Mouse (Mus musculus) C2C12 (cell line): ENCODE results near the gene Adam33. TPM values are rescaled to one million over a fixed set of nuclear protein-coding genes. Genes with fewer than 3 reads are reported as not detected.

Experiments
- H3K27me3 ChIP-seq: one replicate; pipeline ENCODE4 v1.6.1; 2011; ENCODE audit not compliant: control insufficient read depth, insufficient read depth, insufficient read length
- H3K36me3 ChIP-seq: one replicate; pipeline ENCODE4 v1.6.1; 2011; ENCODE audit not compliant: control insufficient read depth, insufficient read depth
- H3K4me3 ChIP-seq: one replicate; pipeline ENCODE4 v1.5.1; 2011; ENCODE audit warnings: mild to moderate bottlenecking, control low read depth; ENCODE audit not compliant: poor library complexity, insufficient read depth, severe bottlenecking
- H3K79me2 ChIP-seq: one replicate; pipeline ENCODE4 v1.6.1; 2011; ENCODE audit not compliant: control insufficient read depth, insufficient read depth
- H3K79me3 ChIP-seq: one replicate; pipeline ENCODE4 v1.6.1; 2011; ENCODE audit warnings: low read depth, control low read depth
- H3ac ChIP-seq: one replicate; pipeline ENCODE3; 2011; ENCODE audit warnings: low read depth; ENCODE audit not compliant: control insufficient read depth, insufficient read length
- CEBPB ChIP-seq: IDR thresholded peaks from one replicate; pipeline ENCODE4 v1.6.1; 2011; ENCODE audit warnings: low read depth, mild to moderate bottlenecking, control low read depth, moderate library complexity
- CTCF ChIP-seq: IDR thresholded peaks from one replicate; pipeline ENCODE4 v1.5.1; 2011; ENCODE audit not compliant: control insufficient read depth, insufficient read depth, insufficient read length
- FOSL1 ChIP-seq: IDR thresholded peaks from one replicate; pipeline ENCODE4 v1.8.0; 2011; ENCODE audit warnings: mild to moderate bottlenecking, low read length; ENCODE audit not compliant: poor library complexity, insufficient read depth, severe bottlenecking
- MAX ChIP-seq: IDR thresholded peaks from one replicate; pipeline ENCODE4 v1.6.1; 2011; ENCODE audit warnings: mild to moderate bottlenecking, control low read depth
- MYOD1 ChIP-seq: IDR thresholded peaks from one replicate; pipeline ENCODE4 v1.6.1; 2011; ENCODE audit warnings: low read depth; ENCODE audit not compliant: control insufficient read depth, insufficient read length
- MYOG ChIP-seq: IDR thresholded peaks from one replicate; pipeline ENCODE4 v1.6.1; 2011; ENCODE audit not compliant: control insufficient read depth, insufficient read length; ENCODE audit errors: extremely low read depth
- USF1 ChIP-seq: IDR thresholded peaks from one replicate; pipeline ENCODE4 v1.6.1; 2011; ENCODE audit warnings: low read depth, mild to moderate bottlenecking, control low read depth, moderate library complexity
- polyA plus RNA-seq: library from polyadenylated mRNA; unstranded; fragments of >200 nt; fragmentation: generic; extraction: Trizol; gene quantifications from one replicate; pipeline ENCODE4 v1.2.1, GENCODE M21; 2012; ENCODE audit warnings: missing spikeins

Adam33 gene
- polyA plus RNA-seq, 1 experiment = not detected

DNA sequence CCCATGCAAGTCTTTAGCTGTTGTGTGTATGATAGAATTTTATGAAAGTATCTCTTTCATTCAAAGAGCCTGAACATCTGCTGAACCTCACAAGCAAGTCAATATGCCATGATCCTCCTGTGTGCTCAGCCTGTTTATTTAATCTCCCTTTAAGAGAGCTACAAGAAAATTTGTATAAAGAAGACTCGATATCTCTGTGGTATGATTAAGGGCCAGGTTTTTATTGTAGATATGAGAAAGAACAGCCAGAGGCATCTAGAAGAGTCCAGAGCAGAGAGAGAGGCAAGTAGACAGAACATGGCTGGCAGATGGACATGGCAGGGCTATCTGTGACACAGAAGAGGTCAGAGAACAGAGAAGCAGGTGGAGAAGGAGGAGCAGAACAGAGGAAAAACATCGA, 17.6 kb downstream of the Adam33 start:
- H3K36me3 ChIP-seq = no peaks in the 10 kb centered on the region
- no peaks in the 10 kb centered on the region for H3K79me2 ChIP-seq
- TF ChIP-seq USF1 = no peak
- no peak overlapping the region for H3ac ChIP-seq
- peaks cover 8% of the 10 kb centered on the region for H3K27me3 ChIP-seq
- no peak overlapping the region for H3K4me3 ChIP-seq
- no peaks in the 10 kb centered on the region for H3K79me3 ChIP-seq

DNA sequence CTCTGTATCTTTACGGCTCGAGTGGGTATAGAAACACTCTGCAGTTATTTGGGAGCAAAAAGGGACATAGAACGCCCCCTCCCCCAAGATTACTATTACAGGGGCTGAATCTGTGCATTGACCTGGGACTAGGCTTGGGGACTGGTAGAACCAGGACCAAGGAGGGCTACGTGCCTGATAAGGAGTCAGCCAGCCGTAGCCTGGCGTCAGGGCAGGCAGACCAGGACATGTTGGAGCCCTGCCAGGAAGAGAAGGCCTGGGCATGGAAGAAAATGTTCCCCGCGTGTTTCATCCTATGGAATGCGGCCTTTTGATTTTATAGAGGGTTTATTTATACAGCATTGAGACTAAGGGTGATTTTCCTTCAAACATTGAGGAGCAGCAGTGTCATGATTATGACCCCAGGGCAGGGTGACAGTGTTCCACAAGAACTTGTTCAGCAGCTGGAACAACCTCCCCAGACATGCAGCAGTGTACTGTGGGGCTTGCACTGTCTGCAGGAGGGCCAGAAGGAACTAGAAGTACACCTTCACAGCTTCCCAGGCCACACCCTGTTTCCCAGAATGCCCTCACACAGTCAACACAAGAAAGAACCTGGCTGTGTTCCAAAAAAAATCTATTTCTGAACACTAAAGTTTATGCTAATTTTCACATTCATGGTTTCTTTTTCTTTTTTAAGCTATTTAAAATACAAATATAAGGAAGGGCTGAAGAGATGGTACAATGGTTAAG, 18.5 kb downstream of the Adam33 start:
- H3ac ChIP-seq = no peak overlapping the region
- no peaks in the 10 kb centered on the region for H3K36me3 ChIP-seq
- peaks cover 12% of the 10 kb centered on the region for H3K27me3 ChIP-seq
- H3K4me3 ChIP-seq = no peak overlapping the region
- no peaks in the 10 kb centered on the region for H3K79me3 ChIP-seq
- H3K79me2 ChIP-seq = no peaks in the 10 kb centered on the region
- TF ChIP-seq CEBPB = no peak
- no peak for TF ChIP-seq MYOG
- TF ChIP-seq MYOD1 = no peak
- TF ChIP-seq MAX = no peak

DNA sequence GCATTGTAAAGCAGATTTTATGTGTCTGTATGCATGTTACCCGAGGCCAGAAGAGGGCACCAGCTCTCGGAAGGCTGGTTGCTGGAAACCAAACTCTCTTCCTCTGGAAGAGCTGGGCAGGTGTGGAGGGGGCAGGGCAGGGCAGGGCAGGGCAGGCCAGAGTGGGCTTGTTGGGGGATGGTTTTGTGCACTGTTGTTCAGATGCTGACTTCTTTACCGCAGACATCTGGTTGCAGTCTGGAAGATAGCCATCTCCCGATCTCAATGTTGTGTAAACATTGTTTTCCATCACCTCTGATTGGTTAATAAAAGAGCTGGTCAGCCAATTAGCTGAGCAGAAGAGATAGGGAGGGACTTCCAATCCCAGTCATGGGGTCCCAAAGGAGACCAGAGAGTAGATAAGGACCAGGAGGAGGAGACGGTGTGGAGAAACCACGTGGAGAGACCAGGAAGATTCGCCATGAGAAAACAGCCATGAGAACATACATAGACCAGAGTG, 19.2 kb downstream of the Adam33 start:
- Histone ChIP-seq H3K27me3 (peaks cover 12% of the 10 kb centered on the region), H3ac (no peak overlapping the region), H3K79me2 (no peaks in the 10 kb centered on the region), H3K79me3 (no peaks in the 10 kb centered on the region), H3K36me3 (no peaks in the 10 kb centered on the region), H3K4me3 (no peak overlapping the region)
- no peak for TF ChIP-seq USF1

DNA sequence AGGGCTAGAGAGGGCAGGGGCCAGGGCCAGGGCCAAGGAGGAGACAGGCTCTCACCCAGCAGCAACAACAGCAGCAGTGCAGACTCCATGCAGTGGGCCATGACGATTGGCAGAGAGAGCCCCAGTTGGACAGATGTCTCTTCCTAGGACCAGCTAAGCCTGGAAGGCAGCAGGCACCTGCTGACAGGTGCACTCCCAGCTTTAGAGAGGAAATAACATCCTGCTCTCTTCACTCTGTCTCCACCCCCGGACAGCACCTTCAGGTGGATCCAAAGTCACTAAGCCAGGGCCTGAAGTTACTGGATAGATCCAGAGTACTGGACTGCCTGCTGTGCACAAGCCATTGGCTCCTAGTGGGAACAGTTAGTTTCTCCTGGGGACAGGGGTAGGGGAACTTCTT, 20.6 kb downstream of the Adam33 start, which contains the start of gene Gfra4:
Gene Gfra4 (minus strand): TSS at position 101 of the 400 bp plus-strand sequence.
- TF ChIP-seq MAX = no peak
- no peak for TF ChIP-seq MYOD1
- TF ChIP-seq USF1 = no peak
- no peak for TF ChIP-seq FOSL1
- TF ChIP-seq CTCF = no peak
- TF ChIP-seq MYOG = no peak
- TF ChIP-seq CEBPB = no peak
- Histone ChIP-seq H3K79me3 (no peaks in the 10 kb centered on the region), H3K36me3 (no peaks in the 10 kb centered on the region), H3ac (no peak within 1 kb of the TSS), H3K27me3 (peaks cover 12% of the 10 kb centered on the region), H3K79me2 (no peaks in the 10 kb centered on the region), H3K4me3 (no peak within 1 kb of the TSS)

DNA sequence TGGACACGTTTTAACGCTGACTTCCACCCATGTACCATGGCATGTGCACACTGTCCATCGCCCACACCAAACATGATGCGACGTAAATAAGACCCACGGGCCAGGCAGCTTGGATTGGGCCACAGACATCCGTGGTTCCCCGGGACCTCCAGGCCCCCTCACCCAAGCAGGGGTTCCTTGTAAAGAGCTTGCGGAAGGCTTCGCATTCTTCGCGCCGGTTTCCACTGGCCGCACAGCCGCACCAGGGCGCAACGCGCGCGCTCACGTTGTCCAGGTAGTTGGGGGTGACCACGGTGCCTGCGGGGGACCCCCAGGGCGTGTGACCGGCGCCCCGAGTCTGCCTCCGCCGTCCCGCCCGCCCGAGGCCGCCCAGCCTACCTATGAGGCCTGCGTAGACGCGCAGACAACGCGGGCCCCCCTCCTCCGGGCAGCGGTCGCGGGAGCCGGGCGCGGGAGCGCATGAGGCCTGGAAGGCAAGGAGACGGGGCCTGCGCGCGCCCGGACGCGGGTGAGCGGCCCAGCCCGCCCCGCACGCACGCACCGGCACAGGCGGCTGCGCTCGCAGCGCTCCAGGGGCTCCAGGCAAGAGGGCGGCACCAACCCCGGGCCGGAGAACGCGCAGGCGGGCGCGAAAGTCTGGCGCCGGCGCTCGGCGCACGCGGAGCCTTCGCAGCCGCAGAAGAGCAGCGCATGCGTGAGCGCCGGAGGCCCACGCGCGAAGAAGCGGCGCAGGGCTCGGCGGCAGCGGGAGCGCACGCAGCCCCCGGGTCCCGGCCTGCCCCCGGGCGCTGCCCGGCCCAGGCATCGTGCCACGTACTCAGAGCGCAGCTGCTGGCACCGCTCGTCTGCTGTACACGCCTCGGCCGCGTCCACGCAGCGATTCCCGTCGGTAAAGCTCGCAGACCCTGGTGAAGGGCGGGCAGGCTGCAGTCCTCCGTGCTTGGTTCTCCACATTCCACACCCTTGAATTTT, 22.5 kb downstream of the Adam33 start:
- Histone ChIP-seq H3K36me3 (no peaks in the 10 kb centered on the region), H3K79me3 (no peaks in the 10 kb centered on the region), H3ac (no peak overlapping the region), H3K27me3 (peaks cover 12% of the 10 kb centered on the region), H3K79me2 (no peaks in the 10 kb centered on the region), H3K4me3 (no peak overlapping the region)
- TF ChIP-seq MYOD1 (no peak), MAX (no peak), MYOG (no peak), CTCF (no peak), FOSL1 (no peak), USF1 (no peak), CEBPB (no peak)

DNA sequence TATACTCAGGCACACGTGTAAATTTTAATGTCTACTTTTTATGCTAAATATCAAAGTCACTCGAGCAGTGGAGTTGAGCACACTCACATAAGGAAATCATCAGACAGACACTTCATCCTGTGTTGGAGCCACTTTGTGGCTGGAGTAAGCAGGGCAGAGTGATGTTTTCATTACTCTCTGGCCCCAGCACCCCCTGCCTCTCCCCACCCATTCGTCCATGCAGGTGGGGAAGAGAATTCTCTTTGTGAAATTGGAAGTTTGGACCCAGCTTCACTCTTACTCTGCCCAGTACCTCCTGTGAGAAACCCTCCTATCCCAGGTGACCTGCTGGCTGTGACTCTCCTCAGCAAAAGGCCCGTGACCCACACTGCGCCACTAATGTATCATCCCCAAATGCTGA, 24.9 kb downstream of the Adam33 start:
- H3K79me2 ChIP-seq = no peaks in the 10 kb centered on the region
- H3K27me3 ChIP-seq = peaks cover 12% of the 10 kb centered on the region
- no peaks in the 10 kb centered on the region for H3K79me3 ChIP-seq
- H3ac ChIP-seq = no peak overlapping the region
- no peaks in the 10 kb centered on the region for H3K36me3 ChIP-seq
- TF ChIP-seq CEBPB (no peak), CTCF (no peak), MYOG (no peak), FOSL1 (no peak), MYOD1 (no peak), MAX (no peak), USF1 (no peak)
- no peak overlapping the region for H3K4me3 ChIP-seq
